In the genomic region with DNA sequence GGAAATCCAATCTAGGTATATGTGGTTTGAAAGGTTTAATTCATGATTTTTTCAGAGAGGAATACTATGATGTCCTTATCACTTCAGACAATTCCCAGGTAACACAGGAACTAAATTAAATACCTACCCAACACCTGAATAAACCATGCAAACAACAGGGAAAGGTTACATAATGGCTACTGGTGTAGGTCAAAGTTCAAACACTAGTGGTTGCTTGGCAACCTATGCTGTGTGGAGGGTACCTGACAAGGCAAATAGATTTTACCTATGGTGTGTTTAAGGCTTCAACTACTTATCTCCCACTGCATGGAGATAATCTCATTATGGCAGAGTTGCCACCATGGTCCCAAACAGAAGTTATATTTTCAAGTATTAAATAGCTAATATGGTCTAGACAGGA, we compare ENCODE assay signal across 18 mouse cellular contexts. TPM values are rescaled to one million over a fixed set of nuclear protein-coding genes. Genes with fewer than 3 reads are reported as not detected.
"Had no signal": no experiment of that assay in that cellular context is flagged by ENCODE, and none has a peak within 500 bp of the region (broad histone marks: within the 10 kb centered on the region; RNA-seq: fewer than 3 reads in every experiment).

No protein-coding gene starts in this region.

- H3K9me3 ChIP-seq: lung, embryonic 15.5 days; midbrain, embryonic 13.5 days; midbrain, embryonic 15.5 days; neural tube, embryonic 12.5 days; stomach, embryonic 15.5 days had no signal

- H3K27me3 ChIP-seq: lung, embryonic 15.5 days; megakaryocyte, embryonic 14.5 days; midbrain, embryonic 15.5 days; neural tube, embryonic 12.5 days; stomach, embryonic 15.5 days had no signal

- H3K9ac ChIP-seq: liver, postnatal 0 days; lung, embryonic 15.5 days; midbrain, embryonic 13.5 days; midbrain, embryonic 15.5 days; neural tube, embryonic 12.5 days; stomach, embryonic 15.5 days had no signal

- H3K4me1 ChIP-seq: megakaryocyte, embryonic 14.5 days; neural tube, embryonic 12.5 days had no signal

- H3K27ac ChIP-seq: lung, embryonic 15.5 days; macrophage; neural tube, embryonic 12.5 days; stomach, embryonic 15.5 days had no signal

- H3K36me3 ChIP-seq: lung, embryonic 15.5 days; midbrain, embryonic 13.5 days; midbrain, embryonic 15.5 days; neural tube, embryonic 12.5 days; stomach, embryonic 15.5 days had no signal

- ATAC-seq: liver, postnatal 0 days; lung, postnatal 0 days; midbrain, embryonic 13.5 days; midbrain, embryonic 15.5 days had no signal

- DNase-seq: liver, postnatal 0 days; lung, adult 2 months; right cerebral cortex, postnatal 14 days; thymus, adult 2 months; thymus, postnatal 25 days; thymus, postnatal 4 days had no signal

- H3K4me2 ChIP-seq: lung, embryonic 15.5 days; midbrain, embryonic 11.5 days; midbrain, embryonic 13.5 days; midbrain, embryonic 15.5 days; neural tube, embryonic 12.5 days; stomach, embryonic 15.5 days had no signal

- H3K4me3 ChIP-seq: lung, embryonic 15.5 days; megakaryocyte, embryonic 14.5 days; midbrain, embryonic 13.5 days; midbrain, embryonic 15.5 days; neural tube, embryonic 12.5 days; stomach, embryonic 15.5 days had no signal

RNA-seq across cellular contexts. Expression of gene Ptprt, which starts 38.1 kb away (rescaled TPM):
- total RNA-seq: megakaryocyte progenitor cell, adult 5-6 weeks; monocyte, adult 5-6 weeks; neutrophil, adult 5-6 weeks had no signal
- polyA plus RNA-seq: macrophage had no signal
